Mouse (Mus musculus) adrenal gland, postnatal 4 days (tissue): ENCODE results near the gene Hhat. TPM values are rescaled to one million over a fixed set of nuclear protein-coding genes. Genes with fewer than 3 reads are reported as not detected.
A peak's percentile ranks its signal among the peaks of the same experiment; 100 is the strongest.

Experiments used
- DNase-seq, 2 experiments: peaks; one replicate each; pipeline ENCODE4 v3.0.0; 2021 to 2022; ENCODE audit warnings: low spot score in 2 of 2, mixed read lengths in 2 of 2
- total RNA-seq, 2 experiments: library from RNA; stranded (reverse); gene quantifications; 2 replicates each; pipeline ENCODE4 v1.2.3; 2021

Hhat gene
- total RNA-seq, 2 experiments from 2014 or later: 14.4 to 15.1 TPM

- DNase-seq: no peak
Observed at GRCm38 (mm10) chr1:192651981-192652605, 118.9 kb downstream of the Hhat start.

DNA sequence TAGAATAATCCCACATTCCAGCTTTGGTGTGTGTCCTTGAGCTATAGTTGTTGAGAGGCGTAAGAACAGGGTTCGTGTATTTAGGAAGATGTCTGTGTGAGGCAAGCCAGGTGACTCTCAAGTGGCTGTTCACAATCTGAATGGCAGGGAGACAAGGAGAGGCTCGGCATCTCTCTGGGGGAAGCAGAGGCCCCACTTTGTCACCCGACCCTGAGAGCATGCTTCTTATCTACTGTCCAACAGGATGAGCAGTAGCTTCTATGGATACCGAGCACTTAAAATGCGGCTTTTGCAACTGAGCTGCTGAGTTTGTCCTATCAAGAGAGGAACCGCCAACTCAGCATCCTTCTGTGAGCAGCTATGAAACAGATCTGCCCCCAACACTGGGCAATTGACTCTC is 120.4 kb downstream of the Hhat start:
- no peak for DNase-seq

GRCm38 (mm10) chr1:192650023-192650422 is 121.0 kb downstream of the Hhat start:
- no peak for DNase-seq

- no peak for DNase-seq
Observed at GRCm38 (mm10) chr1:192649233-192649632, 121.8 kb downstream of the Hhat start.

GRCm38 (mm10) chr1:192647361-192647760 is 123.7 kb downstream of the Hhat start:
- DNase-seq: no peak

- no peak for DNase-seq
Observed at GRCm38 (mm10) chr1:192642126-192642525, 128.9 kb downstream of the Hhat start.

DNA sequence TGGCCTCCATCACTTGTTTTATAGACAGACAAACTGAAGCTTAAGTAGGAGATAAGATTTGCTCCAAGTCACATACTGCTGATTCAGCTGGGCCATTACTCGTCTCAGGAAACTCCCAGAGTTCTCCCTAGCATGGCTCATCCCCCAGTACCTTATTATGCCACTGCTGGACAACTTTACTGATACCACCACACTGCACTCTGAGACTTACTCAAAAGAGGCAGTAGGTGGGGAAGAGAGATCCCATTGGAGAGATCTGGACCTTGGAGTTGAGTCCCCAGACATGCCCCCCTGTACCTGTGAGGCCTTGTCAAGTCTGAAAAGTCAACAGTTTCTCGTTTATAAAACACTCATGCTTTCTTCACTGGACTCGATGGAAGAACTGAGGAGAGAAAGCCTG is 131.8 kb downstream of the Hhat start:
- DNase-seq: no peak

DNA sequence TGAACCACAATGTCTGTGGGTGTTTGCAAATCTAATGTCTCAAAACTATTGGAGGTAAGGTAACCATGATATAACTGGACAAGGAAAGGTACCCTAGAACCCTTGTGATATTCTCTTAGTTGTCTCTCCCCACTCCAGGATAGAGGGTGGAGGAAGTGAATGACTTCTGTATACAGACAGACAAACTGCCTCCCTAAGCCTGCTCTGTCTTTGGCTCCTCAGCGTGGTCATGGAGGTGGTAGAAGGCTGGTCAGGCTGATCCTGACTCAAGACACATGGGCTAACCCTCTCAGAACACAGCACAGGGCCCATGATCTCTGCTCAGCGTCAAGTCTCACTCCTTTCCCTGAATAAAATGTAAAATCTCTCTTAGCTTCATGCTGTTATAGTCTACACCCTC is 149.2 kb downstream of the Hhat start:
- no peak for DNase-seq

- DNase-seq: no peak
Observed at GRCm38 (mm10) chr1:192613271-192613670, 157.8 kb downstream of the Hhat start.

GRCm38 (mm10) chr1:192611996-192612739 is 158.9 kb downstream of the Hhat start:
- DNase-seq: no peak

GRCm38 (mm10) chr1:192606876-192607275 is 164.1 kb downstream of the Hhat start:
- DNase-seq: no peak

DNA sequence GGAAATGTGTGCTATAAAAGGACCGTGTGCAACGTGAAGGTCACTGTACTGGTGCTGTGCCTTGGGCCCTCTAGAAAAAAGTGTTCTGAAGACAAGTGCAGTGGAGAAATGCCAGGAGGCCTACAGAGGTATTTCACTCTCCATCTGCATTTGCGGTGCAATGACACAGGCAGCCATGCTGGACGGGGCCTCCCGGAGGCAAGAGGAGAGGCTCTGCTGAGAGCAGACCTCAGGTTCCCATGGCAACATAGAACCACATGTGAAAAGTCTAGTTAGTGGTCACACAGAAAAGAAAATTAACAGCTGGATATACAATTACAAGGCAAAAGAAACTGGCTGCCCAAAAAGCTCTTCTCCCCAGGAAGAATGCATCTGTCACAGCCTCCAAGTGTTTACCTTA is 166.6 kb downstream of the Hhat start:
- DNase-seq: no peak

DNA sequence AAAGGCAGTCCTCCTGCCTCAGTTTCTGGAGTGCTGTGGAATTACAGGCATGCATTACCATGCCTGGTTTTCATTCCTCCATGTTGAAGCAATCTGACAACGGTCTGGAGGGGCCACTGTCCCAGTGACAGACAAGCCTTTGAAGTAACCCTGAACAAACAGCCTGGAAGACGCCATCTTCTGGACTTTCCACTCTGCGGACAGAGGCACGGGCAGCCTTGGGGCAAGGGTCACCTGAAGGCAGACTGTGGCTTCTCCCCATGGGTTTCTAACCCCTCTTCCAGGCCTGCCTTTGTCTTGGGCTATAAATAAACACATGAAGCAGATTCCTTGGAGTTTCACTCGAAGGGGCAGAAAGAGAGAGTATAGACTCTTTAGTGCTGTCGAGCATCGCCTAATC is 167.5 kb downstream of the Hhat start:
- no peak for DNase-seq

GRCm38 (mm10) chr1:192601206-192601605 is 169.8 kb downstream of the Hhat start:
- no peak for DNase-seq

GRCm38 (mm10) chr1:192599746-192600145 is 171.3 kb downstream of the Hhat start:
- DNase-seq: no peak

GRCm38 (mm10) chr1:192598380-192598779 is 172.6 kb downstream of the Hhat start:
- DNase-seq: peak; percentile 42 to 65

GRCm38 (mm10) chr1:192595426-192595825 is 175.6 kb downstream of the Hhat start:
- no peak for DNase-seq

DNA sequence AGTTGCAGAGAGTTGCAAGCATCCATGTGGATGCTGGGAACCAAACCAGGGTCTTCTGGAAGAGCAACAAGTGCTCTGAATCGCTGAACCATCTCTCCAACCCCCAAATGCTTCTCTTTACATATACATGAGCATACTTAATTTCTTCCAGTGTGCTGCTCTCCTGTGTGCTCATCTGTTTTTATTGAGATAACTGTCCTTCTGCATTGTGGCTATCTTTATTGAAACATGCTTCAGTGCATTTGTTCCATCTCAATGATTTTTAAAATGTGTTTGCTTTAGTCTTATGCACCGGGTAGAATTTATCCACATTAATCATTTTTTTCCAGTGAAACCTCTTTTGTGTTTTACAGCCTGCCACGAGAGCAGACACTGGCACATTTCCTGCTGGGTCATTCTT is 177.5 kb downstream of the Hhat start:
- DNase-seq: no peak

DNA sequence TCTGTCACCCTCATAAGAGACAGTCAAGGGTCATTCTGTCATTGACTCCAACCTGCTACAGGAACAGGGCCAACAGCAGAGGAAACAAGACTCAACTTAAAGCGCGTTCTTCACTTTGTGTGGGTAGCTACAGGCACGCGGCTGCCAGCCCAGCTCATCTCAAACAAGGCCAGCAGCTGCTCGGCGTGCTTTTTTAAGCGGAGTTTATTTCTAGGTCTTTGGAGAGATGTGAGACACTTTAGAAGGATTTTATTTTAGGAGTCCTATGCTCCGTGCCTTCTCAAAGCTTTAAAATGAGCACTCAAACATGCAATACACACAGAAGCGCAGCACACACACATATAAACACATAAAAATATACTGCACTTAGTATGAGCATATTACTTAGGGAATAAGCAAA is 183.6 kb downstream of the Hhat start:
- DNase-seq: no peak

- no peak for DNase-seq
Observed at GRCm38 (mm10) chr1:192585289-192585688, 185.7 kb downstream of the Hhat start.

- no peak for DNase-seq
Observed at GRCm38 (mm10) chr1:192582921-192583320, 188.1 kb downstream of the Hhat start.

GRCm38 (mm10) chr1:192564691-192565090 is 206.3 kb downstream of the Hhat start:
- no peak for DNase-seq

- no peak for DNase-seq
Observed at GRCm38 (mm10) chr1:192559341-192559740, 211.7 kb downstream of the Hhat start.
